Mouse (Mus musculus) right cerebral cortex, postnatal 4 days (tissue): ENCODE results near the gene Rnf145.

Experiments used
- DNase-seq: peaks from one replicate; pipeline ENCODE4 v3.0.0-alpha.2; 2022

Rnf145 gene

DNA sequence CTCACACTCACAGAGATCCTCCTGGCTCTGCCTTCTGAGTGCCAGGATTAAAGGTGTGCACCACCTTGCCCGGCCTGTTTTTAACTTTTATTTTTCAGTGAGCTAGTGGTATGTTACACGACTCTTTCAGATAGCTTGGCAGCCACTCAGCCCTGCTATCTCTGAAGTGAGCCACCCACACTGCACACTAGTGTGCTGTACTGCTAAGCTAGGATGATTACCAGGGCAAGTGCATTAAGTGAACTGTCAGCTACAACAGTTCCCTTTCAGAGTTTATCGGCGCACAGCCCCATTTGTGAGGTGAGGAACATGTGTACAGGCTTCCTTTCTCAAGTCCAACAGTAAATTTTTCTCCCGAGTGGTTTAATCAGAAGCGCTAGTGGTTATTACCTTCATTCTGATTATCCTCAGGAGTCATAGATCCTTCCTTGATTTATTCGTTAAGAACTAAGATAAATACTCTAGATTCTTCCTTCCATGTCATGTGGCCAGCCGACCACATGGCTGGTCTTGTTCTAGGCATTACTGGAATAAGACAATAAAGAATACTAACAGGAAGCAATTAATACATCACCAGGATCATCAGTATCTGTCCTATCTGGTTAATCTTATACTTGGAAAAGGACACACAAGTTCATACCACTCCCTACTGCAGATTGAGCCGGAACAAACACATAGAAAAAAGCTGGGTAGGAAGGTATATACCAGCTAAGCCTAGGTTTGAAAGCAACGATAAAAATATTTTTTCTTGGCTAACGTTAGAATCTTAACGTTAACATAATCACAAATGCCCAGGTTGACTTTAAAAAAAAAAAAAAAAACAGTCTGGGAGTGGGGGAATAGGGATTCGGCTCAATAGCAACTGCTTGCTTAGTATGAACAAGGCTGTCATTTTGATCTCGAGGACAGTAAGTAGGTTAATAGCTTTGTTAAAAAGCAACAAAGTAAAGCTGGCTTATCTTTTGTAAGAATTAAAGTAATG, 6.4 kb upstream of the Rnf145 start:
- no peak for DNase-seq

DNA sequence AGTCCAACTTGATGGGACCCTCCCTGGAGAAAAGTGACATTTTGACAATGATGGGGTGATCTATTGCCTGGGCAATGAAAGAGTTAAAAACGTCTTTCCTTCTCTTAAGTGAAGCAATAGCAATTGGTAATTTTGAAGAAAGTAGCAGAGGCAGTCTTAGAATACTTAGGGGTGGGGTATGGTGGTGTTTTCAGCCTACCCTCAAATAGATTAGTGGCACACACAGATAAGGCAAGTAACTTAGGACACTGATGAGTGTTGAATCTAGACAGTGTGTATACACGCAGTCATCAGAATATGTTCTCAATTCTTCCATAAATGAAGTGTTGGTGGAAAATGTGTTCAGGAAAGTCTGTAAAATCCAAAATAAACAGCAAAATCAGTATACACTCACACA, 5.7 kb upstream of the Rnf145 start:
- DNase-seq, result no peak

DNA sequence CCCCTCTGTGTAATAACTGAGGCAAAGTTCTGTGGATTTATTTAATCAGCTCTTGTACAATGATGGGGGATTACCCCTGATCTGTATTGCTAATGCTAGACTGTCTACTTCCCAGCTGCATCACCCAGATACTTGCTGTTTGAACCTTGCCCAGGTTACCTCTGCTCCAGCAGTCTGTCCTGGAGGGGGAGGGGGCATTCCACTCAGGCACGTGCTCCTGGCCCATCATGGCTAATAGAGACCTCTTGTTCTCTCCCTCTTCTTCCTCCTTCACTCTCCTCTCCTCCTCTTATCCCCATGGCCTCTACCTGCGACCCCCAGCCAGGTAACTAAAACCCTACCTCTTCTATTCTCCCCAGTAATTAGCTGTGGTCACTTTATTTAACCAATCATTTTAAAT, 4.1 kb upstream of the Rnf145 start:
- DNase-seq, result no peak

DNA sequence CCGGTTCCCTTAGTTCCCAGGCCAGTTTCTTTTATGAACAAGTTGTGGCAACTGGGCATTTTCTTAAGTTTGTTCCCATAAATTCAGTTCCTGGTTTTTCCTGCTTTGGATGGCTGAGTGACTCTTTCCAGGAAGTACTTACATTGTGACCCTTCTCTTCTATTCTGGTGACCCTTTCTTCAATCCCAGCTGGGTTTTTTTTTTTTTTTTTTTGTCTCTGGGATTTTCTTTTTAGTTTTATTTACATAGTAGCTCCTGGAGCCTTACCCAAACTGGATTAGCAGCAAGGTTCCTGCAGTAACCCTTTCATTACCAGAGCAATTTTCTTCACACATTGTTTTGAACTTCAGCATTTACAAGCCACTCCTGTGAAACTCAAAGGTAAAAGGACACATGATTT, 2.4 kb upstream of the Rnf145 start:
- DNase-seq, result no peak

DNA sequence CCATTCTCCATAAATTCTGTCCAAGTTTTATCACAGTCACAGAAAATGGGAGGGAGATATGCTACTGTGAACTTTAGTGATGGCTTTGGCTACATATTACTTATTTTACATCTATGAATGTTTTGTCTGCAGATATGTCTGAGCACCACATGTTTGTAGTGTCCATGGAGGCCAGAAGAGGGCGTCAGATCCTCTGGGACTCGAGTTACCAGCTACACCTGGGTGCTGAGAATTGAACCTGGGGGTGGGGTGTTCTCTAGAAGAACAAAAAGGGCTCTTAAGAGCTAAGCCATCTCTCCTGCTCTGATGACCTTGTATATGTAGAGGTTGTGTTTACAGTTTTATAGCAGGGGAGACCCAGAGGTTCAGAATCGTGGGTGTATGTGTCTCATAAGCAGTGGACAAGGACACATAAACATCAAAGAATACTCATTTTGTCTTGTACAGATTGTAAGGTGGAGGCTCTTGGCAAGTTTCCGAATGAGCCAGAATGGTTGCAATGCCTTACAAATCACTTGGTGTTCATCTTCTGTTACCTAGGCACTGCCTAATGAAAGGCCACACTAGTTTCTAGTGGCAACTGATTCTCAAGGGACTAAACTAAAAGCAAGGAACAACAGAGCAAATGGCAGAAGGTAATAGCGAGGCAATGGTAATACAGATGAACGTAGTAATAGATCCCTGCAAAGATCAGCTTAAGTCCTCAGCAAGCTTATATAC, 1.0 kb upstream of the Rnf145 start:
- no peak for DNase-seq

DNA sequence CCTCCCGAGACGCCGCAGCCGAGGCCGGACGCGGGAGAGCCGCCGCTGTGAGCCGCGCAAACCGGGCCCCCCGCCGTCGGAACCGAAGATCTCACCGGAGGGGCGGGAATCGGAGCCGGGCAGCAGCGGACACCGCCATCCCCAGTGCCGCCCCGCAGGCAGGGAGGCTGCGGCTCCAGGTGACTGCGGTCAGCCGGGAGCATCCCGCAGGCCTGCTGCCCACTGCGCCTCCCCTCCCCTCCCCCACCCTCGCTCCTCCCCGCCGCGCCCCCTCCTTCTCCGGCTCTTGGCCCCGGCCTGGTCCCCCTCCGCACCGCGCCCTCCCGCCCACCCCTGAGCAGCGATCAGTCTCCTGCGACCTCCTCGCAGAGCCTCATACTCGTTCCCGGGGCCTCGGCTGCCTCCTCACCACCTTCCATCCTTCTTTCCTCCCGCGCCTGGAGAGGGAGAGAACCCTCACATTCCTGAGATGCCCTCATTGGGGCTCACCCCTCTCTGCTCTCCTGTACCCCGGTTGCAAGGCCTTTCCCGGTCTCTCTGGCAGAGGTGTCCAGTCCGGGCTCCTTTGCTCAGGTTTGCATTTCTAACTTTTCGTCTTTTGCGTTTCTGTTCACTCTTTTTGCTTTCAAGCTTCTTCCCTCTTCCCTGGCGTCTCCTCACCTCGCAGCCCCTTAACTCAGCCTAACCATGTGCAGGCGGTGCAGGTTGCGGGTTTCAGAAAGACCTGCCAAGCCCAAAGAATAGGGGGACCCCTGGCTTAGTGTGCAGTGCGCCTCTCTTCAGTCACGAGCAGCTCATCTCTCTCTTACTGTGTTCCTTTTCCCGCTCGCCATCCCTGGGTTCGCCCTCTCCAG, 559 bp downstream of the Rnf145 start:
- peak; percentile 51 for DNase-seq

- peak; percentile 49 for DNase-seq
These were observed 1.4 kb downstream of the Rnf145 start for GRCm38 (mm10) chr11:44519950-44520761.

GRCm38 (mm10) chr11:44522594-44522993, 3.8 kb downstream of the Rnf145 start:
- DNase-seq, result no peak

- DNase-seq, result no peak
These were observed 7.0 kb downstream of the Rnf145 start for GRCm38 (mm10) chr11:44525765-44526164.

DNA sequence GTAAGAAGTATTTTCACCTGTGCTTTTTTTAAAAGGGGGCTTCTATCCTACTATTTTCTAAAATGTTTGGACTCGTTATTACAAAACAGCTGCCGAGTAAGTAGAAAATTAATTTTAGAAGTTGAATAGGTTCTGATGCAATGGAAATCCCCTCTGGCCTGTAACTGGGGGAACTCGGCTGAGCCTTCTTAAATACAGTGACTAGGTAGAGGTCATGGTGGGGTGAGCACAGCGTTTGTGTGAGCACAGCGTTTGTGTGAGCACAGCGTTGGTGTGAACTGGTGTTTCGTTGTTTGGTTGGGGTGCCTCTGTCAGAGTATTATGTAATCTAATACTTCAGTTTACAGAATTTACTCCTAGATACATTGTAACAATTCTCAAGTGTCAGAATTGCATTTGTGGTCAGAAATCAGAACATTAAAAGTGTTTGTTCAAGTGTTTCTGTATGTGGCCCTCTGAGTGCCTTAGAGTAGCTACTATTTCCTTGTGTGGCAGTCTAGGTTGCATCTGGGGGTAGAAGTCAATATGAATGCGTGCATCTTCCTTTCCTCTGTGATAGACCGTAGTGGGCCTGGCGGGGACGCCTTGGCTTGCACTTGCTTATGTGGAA, 8.0 kb downstream of the Rnf145 start:
- DNase-seq, result no peak

- DNase-seq, result no peak
These were observed 9.9 kb downstream of the Rnf145 start for GRCm38 (mm10) chr11:44528560-44529199.

GRCm38 (mm10) chr11:44529200-44529599, 10.4 kb downstream of the Rnf145 start:
- no peak for DNase-seq

DNA sequence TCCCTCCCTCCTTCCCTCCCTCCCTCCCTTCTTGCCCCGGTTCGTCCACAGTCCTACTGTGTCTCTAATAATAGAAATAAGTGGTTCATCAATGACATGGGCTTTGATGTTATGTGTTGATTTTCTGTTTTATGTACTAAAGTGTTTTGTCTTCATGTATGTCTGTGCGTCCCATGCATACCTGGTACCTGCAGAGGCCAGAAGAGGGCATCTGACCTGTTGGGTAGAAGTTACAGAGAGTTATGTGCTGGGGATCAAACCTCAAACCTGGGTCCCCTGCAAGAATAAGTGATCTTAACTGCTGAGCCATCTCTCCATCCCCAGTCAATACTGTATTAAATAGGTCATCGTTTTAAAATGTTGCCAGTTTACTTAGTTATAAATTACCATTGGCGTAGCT, 11.0 kb downstream of the Rnf145 start:
- no peak for DNase-seq

DNA sequence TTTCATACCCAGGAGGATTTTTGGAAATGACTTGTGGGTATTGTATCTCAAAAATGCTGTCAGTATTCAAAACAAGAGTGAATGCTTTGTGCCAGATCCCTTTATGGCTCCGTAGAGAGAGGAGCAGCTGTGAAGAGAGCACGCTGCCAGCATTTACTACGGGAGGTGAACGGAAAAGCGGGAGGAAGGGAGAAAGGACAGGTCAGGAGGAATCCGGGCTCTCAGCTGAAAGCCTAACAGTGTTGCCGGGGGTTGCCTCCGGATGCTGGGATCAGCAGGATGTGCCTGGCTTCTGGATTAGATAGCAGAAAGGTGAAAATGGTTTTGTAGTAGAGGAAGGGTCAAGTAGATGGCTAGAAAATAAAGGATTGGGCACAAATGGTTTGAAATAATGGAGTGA, 11.6 kb downstream of the Rnf145 start:
- DNase-seq, result no peak

DNA sequence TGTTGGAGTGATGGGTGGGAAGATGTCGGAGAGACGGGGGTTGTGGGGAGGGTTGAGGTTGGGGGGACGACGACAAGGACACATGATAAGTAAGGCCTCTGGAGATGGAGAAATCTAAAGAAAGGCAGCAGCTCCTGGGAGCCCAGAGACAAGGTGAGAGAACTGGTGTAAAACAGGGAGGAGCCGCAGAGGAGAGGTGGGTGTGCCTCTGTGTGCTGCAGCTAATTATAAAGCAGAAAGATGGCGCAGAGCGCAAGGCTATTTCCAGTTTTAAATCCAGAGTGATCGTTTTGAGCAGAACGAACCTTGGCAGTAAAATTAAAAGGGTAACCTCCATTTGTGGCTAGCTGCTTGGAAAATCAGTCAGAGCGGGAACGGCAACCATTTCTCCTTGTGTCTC, 12.1 kb downstream of the Rnf145 start:
- no peak for DNase-seq

DNA sequence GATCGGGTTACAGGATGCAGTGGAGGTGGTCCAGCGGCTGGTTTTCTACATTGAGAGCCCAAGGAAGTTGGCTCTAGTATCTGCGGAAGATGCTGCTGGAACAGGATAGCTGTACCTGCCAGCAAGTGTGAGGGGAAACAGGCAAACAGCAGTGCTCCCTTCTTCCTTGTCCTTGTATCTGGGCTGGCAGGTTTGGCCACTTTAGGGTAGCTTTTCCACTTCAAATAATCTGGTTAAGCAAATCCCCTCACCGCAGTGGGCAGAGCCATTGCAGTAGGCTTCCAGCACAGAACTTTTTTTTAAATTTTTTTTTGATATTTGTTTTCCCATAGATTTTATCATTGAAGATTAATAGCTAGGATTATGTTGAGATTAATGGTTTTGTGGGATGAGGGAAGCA, 12.9 kb downstream of the Rnf145 start:
- no peak for DNase-seq

GRCm38 (mm10) chr11:44532846-44533781, 14.3 kb downstream of the Rnf145 start:
- DNase-seq, result no peak

DNA sequence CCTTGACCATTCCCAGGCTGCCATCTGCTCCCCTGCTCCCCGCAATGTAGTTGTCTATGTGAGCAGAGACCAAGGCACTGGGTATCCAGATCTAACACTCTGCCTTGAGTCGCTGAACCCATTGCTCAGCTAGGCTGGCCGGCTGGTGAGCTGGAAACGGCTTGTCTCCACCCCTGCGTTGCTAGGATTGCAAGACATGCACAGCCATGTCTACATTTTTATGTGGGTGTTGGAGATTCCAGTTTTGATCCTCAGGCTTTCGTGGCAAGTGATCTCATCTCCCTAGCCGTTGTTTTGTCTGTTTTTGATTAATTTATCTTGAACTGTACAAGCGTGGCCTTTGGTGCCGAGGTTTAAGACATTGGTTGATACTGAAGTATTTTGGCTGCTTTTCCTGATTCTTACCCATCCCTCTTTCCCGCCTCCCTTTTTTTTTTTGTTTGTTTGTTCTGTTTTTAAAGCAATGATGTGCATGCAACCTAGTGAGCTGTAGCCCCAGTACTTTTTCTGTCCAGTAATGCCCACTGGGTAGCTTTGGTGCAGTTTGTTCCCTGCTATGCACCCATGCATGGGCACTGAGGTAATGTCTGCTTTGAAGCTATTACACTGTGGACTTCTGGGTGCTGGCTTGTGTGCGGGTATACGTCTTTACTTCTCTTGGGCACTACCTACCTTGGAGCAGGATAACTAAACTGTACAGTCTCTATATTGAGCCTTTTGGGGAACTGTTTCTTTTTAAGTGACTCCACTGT, 16.4 kb downstream of the Rnf145 start:
- no peak for DNase-seq

- DNase-seq, result no peak
These were observed 18.6 kb downstream of the Rnf145 start for GRCm38 (mm10) chr11:44537403-44537802.
